Mouse (Mus musculus): ENCODE results near the gene Tmem109. TPM values are rescaled to one million over a fixed set of nuclear protein-coding genes. Genes with fewer than 3 reads are reported as not detected.

Tmem109 gene
- total RNA-seq (2012; rRNA removed): 32.9 and 34.0 TPM in 2 replicates
- total RNA-seq (2014; rRNA removed): 14.8 and 17.9 TPM in 2 replicates
- polyA plus RNA-seq (2012; ENCODE audit: insufficient read length, low read depth): 46.3 and 51.5 TPM in 2 replicates

DNA sequence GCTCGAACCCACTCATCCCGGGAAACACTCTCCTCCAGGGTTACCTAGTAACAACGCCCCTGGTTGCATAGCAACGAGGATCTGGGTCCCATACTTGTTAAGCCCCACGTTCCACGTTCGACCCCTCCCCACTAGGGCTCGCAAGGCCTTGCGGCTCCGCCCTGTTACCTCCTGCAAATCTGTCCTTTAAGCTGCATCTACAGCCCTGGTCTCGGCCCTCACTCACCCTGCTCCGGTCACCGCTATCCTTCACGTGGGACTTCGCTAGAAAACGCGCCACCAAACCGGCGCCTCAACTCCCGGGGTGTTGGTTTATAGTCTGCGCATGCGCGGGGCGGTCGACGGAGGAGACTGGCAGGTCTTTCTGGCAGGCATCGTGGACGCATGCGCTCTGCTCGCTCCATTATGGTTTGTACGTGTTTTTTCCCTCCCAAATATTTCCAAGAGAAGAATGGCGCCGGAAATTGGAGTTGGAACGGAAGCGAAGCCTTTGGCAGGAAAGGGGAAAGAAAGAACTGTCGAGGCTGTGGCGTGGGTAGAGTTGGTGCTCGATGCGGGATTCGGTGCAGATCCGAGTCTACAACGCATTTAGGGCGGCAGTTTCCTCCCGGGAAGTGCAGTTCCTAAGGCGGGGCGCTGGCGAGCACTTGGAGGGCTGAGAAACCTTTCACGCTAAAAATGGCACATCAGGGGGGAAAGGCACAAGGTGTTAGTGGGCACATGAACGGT lies at the start of gene Tmem109:
TSS of gene Tmem109 (minus strand) at position 576 of the 729 bp plus-strand sequence.
- peak; percentile 96 for DNase-seq (ENCODE audit: extremely low read depth)
- Histone ChIP-seq H3K9ac (ENCODE audit: insufficient read depth, low read depth) (peak within 1 kb of the TSS; percentile 77), H3K9me3 (replicated peaks; ENCODE audit: low read length) (peaks cover 3% of the 10 kb centered on the region), H3K4me3 (replicated peaks in 1 of 3; ENCODE audit: low read depth in 2 of 3, low read length in 2 of 3, poor library complexity in 1 of 3) (peak within 1 kb of the TSS; percentile 66 to 80 (median 76)), H3K79me2 (replicated peaks; ENCODE audit: control insufficient read depth, extremely low read depth, insufficient read depth, poor library complexity, severe bottlenecking) (peaks cover 8% of the 10 kb centered on the region; the same call in 1 of the 2 replicates), H3K36me3 (replicated peaks in 1 of 2; ENCODE audit: control insufficient read depth in 1 of 2, insufficient read depth in 1 of 2, low read length in 1 of 2) (peaks cover 6 to 23% of the 10 kb centered on the region in 2 experiments), H3K27ac (ENCODE audit: insufficient read depth, low read depth) (peak within 1 kb of the TSS; percentile 50), H3K4me2 (ENCODE audit: insufficient read depth, low read depth, poor library complexity, severe bottlenecking) (peak within 1 kb of the TSS; percentile 92), H3K4me1 (ENCODE audit: control insufficient read depth in 1 of 2, insufficient read depth in 2 of 2) (peaks cover 6 to 34% of the 10 kb centered on the region in 2 experiments), H3K27me3 (replicated peaks) (no peaks in the 10 kb centered on the region)
- in situ Hi-C loops (cut with MboI; ENCODE audit: low pct_ligation_motif_present, low pct_unique_long_range_greater_than_20kb, low sequenced_read_pairs): no loop called here
- dilution Hi-C loops (cut with MboI; ENCODE audit: extremely low pct_ligation_motif_present, extremely low pct_unique_long_range_greater_than_20kb, low sequenced_read_pairs): no loop called here
- TF ChIP-seq CHD2 (IDR thresholded peaks at IDR 0.05; ENCODE audit: low read length) (peak; percentile 35; the same call in 1 of the 2 replicates), CTCF (conservative IDR thresholded peaks at IDR 0.05 in 1 of 2, IDR thresholded peaks at IDR 0.05 in 1 of 2; ENCODE audit: low read depth in 2 of 2, low read length in 2 of 2) (peak in 1 of 2 experiments; percentile 56; a peak in 2 of 4 replicates), MEF2A (IDR thresholded peaks at IDR 0.05; ENCODE audit: borderline replicate concordance, low read depth, low read length) (peak; percentile 41; the same call in 1 of the 2 replicates), SIN3A (IDR thresholded peaks at IDR 0.05; ENCODE audit: low read length) (peak; percentile 40; the same call in 1 of the 2 replicates), CHD1 (IDR thresholded peaks at IDR 0.05; ENCODE audit: low read depth, low read length) (no peak), GABPA (IDR thresholded peaks at IDR 0.05; ENCODE audit: insufficient replicate concordance, low read depth, low read length) (no peak), TCF12 (IDR thresholded peaks at IDR 0.05; ENCODE audit: low read depth, low read length) (peak; percentile 41; the same call in 1 of the 2 replicates), POLR2AphosphoS2 (IDR thresholded peaks at IDR 0.05; ENCODE audit: low read depth, low read length) (peak; percentile 50; the same call in 1 of the 2 replicates), BHLHE40 (IDR thresholded peaks at IDR 0.05; ENCODE audit: low read depth, low read length) (peak; percentile 25; the same call in 1 of the 2 replicates), ZNF384 (IDR thresholded peaks at IDR 0.05; ENCODE audit: low read depth, low read length) (no peak), ZC3H11A (IDR thresholded peaks at IDR 0.05; ENCODE audit: low read depth, low read length) (no peak), SMC3 (IDR thresholded peaks at IDR 0.05; ENCODE audit: low read depth, low read length) (no peak), MYC (IDR thresholded peaks at IDR 0.05; ENCODE audit: low read depth, low read length) (no peak), POLR2A (IDR thresholded peaks at IDR 0.05; ENCODE audit: low read depth, low read length) (peak; percentile 72), NRF1 (IDR thresholded peaks at IDR 0.05; ENCODE audit: low read depth, low read length) (peak; percentile 98), MAFK (IDR thresholded peaks at IDR 0.05; ENCODE audit: insufficient replicate concordance, low read length) (no peak), RCOR1 (conservative IDR thresholded peaks at IDR 0.05; ENCODE audit: low read depth, low read length) (no peak), JUND (conservative IDR thresholded peaks at IDR 0.05; ENCODE audit: low read depth, low read length) (no peak), MXI1 (IDR thresholded peaks at IDR 0.05; ENCODE audit: low read depth, low read length) (peak; percentile 94), USF2 (conservative IDR thresholded peaks at IDR 0.05; ENCODE audit: low read depth, low read length) (no peak), ELF1 (IDR thresholded peaks at IDR 0.05; ENCODE audit: low read depth, low read length) (peak; percentile 56; the same call in 1 of the 2 replicates), NELFE (IDR thresholded peaks at IDR 0.05; ENCODE audit: low read depth, low read length) (peak; percentile 86), JUN (IDR thresholded peaks at IDR 0.05; ENCODE audit: insufficient read depth, low read depth, low read length) (no peak), EP300 (IDR thresholded peaks at IDR 0.05; ENCODE audit: low read length) (no peak), PAX5 (IDR thresholded peaks at IDR 0.05; ENCODE audit: low read length) (no peak), ZMIZ1 (IDR thresholded peaks at IDR 0.05; ENCODE audit: low read depth, low read length) (peak; percentile 22; the same call in 1 of the 2 replicates), UBTF (IDR thresholded peaks at IDR 0.05; ENCODE audit: low read depth, low read length) (no peak), USF1 (IDR thresholded peaks at IDR 0.05; ENCODE audit: low read depth, low read length) (no peak; the same call in 1 of the 2 replicates), KAT2A (IDR thresholded peaks at IDR 0.05; ENCODE audit: insufficient replicate concordance, low read length) (peak; percentile 32; the same call in 1 of the 2 replicates), IRF4 (IDR thresholded peaks at IDR 0.05; ENCODE audit: low read depth, low read length) (0 out of 2 replicates have a peak, but pooled peaks have one; percentile 19), HCFC1 (IDR thresholded peaks at IDR 0.05; ENCODE audit: low read depth, low read length) (peak; percentile 51), ZKSCAN1 (IDR thresholded peaks at IDR 0.05; ENCODE audit: borderline replicate concordance, low read depth, low read length) (no peak), RAD21 (IDR thresholded peaks at IDR 0.05; ENCODE audit: low read depth, low read length) (no peak), MAZ (IDR thresholded peaks at IDR 0.05; ENCODE audit: low read depth, low read length) (0 out of 2 replicates have a peak, but pooled peaks have one; percentile 16), TBP (conservative IDR thresholded peaks at IDR 0.05; ENCODE audit: low read depth, low read length) (0 out of 2 replicates have a peak, but pooled peaks have one; percentile 16), MAX (IDR thresholded peaks at IDR 0.05; ENCODE audit: low read length) (peak; percentile 83), E2F4 (IDR thresholded peaks at IDR 0.05; ENCODE audit: insufficient replicate concordance, low read depth, low read length) (peak; percentile 50; the same call in 1 of the 2 replicates)
